Mouse (Mus musculus) heart, embryonic 12.5 days (tissue): ENCODE data around the gene Tnfrsf8. TPM values are rescaled to one million over a fixed set of nuclear protein-coding genes. Genes with fewer than 3 reads are reported as not detected.
"Not testable (repeated sequence)": the region's sequence is repeated elsewhere in the genome, so short reads cannot be mapped to it uniquely, and the experiment has no call there.

Source experiments
- ATAC-seq: fragments of 200-750 bp; cut with Nextera tagmentation; 2 replicates; pipeline ENCODE4 v1.8.0; 2017; ENCODE audit warnings: moderate TSS enrichment, moderate library complexity; ENCODE audit not compliant: insufficient number of reproducible peaks, low FRiP score
- H3K27ac ChIP-seq: fragments of 300-500 bp; sonication (generic); 2 replicates; pipeline ENCODE4 v1.5.1; 2016; ENCODE audit warnings: mild to moderate bottlenecking, moderate library complexity; ENCODE audit not compliant: poor library complexity, severe bottlenecking
- H3K27me3 ChIP-seq: fragments of 300-500 bp; sonication (generic); replicated peaks from 2 replicates; pipeline ENCODE4 v1.6.1; 2016; ENCODE audit warnings: mild to moderate bottlenecking, moderate library complexity
- H3K36me3 ChIP-seq: fragments of 300-500 bp; sonication (generic); 2 replicates; pipeline ENCODE4 v1.6.1; 2016; ENCODE audit warnings: mild to moderate bottlenecking, moderate library complexity
- H3K4me1 ChIP-seq: fragments of 300-500 bp; sonication (generic); replicated peaks from 2 replicates; pipeline ENCODE4 v1.6.1; 2016; ENCODE audit warnings: mild to moderate bottlenecking
- H3K4me2 ChIP-seq: fragments of 300-500 bp; sonication (generic); 2 replicates; pipeline ENCODE4 v1.6.1; 2016; ENCODE audit warnings: mild to moderate bottlenecking, moderate library complexity
- H3K4me3 ChIP-seq: fragments of 300-500 bp; sonication (generic); 2 replicates; pipeline ENCODE4 v1.5.1; 2016; ENCODE audit warnings: mild to moderate bottlenecking
- H3K9ac ChIP-seq: fragments of 300-500 bp; sonication (generic); 2 replicates; pipeline ENCODE4 v1.6.1; 2016; ENCODE audit warnings: mild to moderate bottlenecking, moderate library complexity
- H3K9me3 ChIP-seq: fragments of 300-500 bp; sonication (generic); replicated peaks from 2 replicates; pipeline ENCODE4 v1.6.1; 2016; ENCODE audit warnings: mild to moderate bottlenecking, moderate library complexity
- WGBS: fragments of 180-500 bp; shearing (Covaris S2); methylation state at CpG from one replicate; pipeline ENCODE4 v1.1.7; 2016; 5-methylcytosine and 5-hydroxymethylcytosine counted together
- polyA plus RNA-seq: library from polyadenylated mRNA; unstranded; fragments of >200 nt; fragmentation: Nextera tagmentation; extraction: Ambion mirVana; gene quantifications from 2 replicates; pipeline ENCODE4 v1.2.1, GENCODE M21; 2016

Tnfrsf8 gene
- polyA plus RNA-seq: not detected in 2 replicates

DNA sequence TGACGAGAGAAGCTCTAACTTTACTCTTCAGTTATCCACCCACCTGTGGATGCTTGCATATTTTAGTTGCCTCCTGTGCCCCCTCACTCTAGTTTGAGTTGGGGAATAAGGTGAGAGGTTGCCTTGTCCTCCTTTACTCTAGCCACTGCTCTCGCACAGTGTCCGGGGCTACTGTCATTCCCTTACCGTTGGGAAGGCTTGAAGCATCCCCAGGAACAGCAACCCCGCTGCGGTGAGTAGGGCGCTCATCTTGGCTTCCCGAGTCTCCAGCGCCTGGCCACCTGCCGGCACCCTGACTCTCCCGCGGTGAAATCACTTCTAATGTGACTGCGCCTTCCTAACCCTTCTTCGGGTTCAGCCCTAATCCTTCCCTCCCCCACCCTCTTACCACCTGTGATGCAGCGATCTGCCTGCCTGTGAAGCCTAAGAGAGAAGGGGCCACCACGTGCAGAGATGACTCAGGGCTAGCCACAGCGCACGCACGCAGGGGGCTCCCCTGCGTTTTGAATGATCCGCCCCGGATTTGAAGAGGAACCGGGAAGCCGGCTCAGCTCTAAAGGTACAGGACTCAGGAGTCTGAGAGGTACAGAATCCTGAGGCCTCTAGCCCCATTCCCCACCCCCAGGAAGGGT lies at the start of gene Tnfrsf8:
Gene Tnfrsf8, minus strand, starts transcription at position 329 of the 632 bp plus-strand sequence.
- H3K36me3 ChIP-seq: no peaks in the 10 kb centered on the region
- ATAC-seq: no peak
- H3K4me2 ChIP-seq: no peak within 1 kb of the TSS
- peaks cover 31% of the 10 kb centered on the region for H3K27me3 ChIP-seq
- no peak within 1 kb of the TSS for H3K27ac ChIP-seq
- no peaks in the 10 kb centered on the region for H3K9me3 ChIP-seq
- H3K4me1 ChIP-seq: no peaks in the 10 kb centered on the region
- H3K4me3 ChIP-seq: no peak within 1 kb of the TSS
- 1% methylated on average over 24 of the region's 24 CpGs for WGBS
- H3K9ac ChIP-seq: no peak within 1 kb of the TSS

DNA sequence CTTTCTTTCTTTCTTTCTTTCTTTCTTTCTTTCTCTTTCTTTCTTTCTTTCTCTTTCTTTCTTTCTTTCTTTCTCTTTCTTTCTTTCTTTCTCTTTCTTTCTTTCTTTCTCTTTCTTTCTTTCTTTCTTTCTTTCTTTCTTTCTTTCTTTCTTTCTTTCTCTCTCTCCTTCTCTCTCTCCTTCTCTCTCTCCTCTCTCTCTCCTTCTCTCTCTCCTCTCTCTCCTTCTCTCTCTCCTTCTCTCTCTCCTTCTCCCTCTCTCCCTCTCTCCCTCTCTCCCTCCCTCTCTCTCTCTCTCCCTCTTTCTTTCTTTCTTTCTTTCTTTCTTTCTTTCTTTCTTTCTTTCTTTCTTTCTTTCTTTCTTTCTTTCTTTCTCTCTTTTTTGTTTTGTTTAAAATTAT lies 46.7 kb upstream of the Tnfrsf8 start:
- not testable (repeated sequence) for H3K9me3 ChIP-seq, H3K27ac ChIP-seq, H3K4me3 ChIP-seq, H3K27me3 ChIP-seq, H3K4me2 ChIP-seq, ATAC-seq, H3K4me1 ChIP-seq, H3K36me3 ChIP-seq, H3K9ac ChIP-seq

GRCm38 (mm10) chr4:145361065-145361464 lies 46.1 kb upstream of the Tnfrsf8 start:
- WGBS: under 1% methylated on average over 12 of the region's 12 CpGs
- Histone ChIP-seq H3K9ac (no peak overlapping the region), H3K36me3 (no peaks in the 10 kb centered on the region), H3K4me1 (0 out of 2 replicates have a peak, but pooled peaks cover 2% of the 10 kb centered on the region), H3K27me3 (no peaks in the 10 kb centered on the region), H3K4me3 (peak overlapping the region; percentile 25), H3K4me2 (peak overlapping the region; percentile 67), H3K9me3 (no peaks in the 10 kb centered on the region), H3K27ac (no peak overlapping the region)
- ATAC-seq: no peak

DNA sequence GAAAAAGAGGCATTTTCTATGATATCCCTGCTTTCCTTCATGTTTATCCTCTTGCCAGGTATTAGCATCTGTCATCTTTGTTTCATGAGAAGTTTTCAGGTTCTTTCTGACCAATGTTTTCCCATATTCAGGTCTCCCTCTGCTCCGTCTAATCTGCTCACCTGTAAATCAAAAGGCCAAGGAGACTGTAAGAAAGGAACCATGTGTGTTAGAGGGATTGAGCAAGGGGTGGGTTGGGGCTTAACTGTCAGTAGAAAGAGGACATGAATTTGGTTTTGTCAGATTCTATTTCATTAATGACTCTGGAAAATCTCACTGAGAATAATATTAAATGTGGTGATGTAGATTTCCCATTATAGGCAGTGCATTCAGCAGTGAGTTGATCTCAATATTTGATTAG lies 45.6 kb upstream of the Tnfrsf8 start:
- no peak for ATAC-seq
- H3K36me3 ChIP-seq: no peaks in the 10 kb centered on the region
- H3K9me3 ChIP-seq: no peaks in the 10 kb centered on the region
- H3K27ac ChIP-seq: no peak overlapping the region
- no peak overlapping the region for H3K4me3 ChIP-seq
- 48% methylated on average over 1 of the region's 1 CpGs for WGBS
- no peaks in the 10 kb centered on the region for H3K27me3 ChIP-seq
- 0 out of 2 replicates have a peak, but pooled peaks cover 2% of the 10 kb centered on the region for H3K4me1 ChIP-seq
- peak overlapping the region; percentile 67 for H3K4me2 ChIP-seq
- no peak overlapping the region for H3K9ac ChIP-seq

DNA sequence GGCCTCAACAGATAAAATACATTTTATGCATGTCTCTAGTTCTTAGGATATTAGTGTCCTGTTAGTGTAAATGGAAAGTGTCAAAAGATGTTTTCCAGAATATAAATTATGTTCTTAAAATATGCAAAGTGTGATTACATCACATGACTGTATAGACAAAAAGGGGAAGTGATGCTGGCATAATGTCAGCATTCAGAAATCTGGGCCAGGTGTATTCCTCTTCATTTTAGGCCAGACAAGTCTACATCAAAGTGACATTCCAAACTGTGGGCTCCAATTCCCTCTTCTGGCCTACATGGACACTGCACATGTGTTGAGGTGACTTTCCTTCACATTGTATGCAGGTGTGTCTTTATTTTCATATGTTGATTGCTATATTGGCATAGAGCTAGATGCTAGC lies 41.3 kb upstream of the Tnfrsf8 start:
- no peak overlapping the region for H3K9ac ChIP-seq
- H3K27me3 ChIP-seq: no peaks in the 10 kb centered on the region
- H3K9me3 ChIP-seq: no peaks in the 10 kb centered on the region
- no peak for ATAC-seq
- H3K4me1 ChIP-seq: 0 out of 2 replicates have a peak, but pooled peaks cover 2% of the 10 kb centered on the region
- H3K36me3 ChIP-seq: no peaks in the 10 kb centered on the region
- no peak overlapping the region for H3K27ac ChIP-seq
- no peak overlapping the region for H3K4me2 ChIP-seq
- no peak overlapping the region for H3K4me3 ChIP-seq

DNA sequence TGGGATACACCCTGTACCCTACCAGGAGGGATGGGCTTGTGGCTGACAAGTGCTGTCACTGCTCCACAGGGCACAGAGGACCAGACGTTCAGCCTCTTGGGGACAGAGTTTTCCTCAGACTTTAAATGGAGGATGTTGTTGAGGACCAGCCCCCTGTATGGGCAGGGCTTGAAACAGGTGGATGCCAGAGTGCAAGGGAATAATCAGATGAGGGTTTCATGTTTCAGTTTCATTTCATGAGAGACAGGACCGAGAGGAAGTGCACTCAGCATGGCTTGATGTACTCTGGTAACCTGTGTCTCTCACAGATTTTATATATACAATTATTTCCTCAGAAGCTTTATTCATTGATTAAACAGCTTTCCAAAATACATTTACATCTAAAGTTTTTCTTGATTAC lies 38.9 kb upstream of the Tnfrsf8 start:
- no peak overlapping the region for H3K9ac ChIP-seq
- no peak overlapping the region for H3K4me2 ChIP-seq
- H3K4me3 ChIP-seq: no peak overlapping the region
- H3K9me3 ChIP-seq: peaks cover 4% of the 10 kb centered on the region; the same call in 1 of the 2 replicates
- no peaks in the 10 kb centered on the region for H3K36me3 ChIP-seq
- H3K27ac ChIP-seq: no peak overlapping the region
- 38% methylated on average over 2 of the region's 2 CpGs for WGBS
- ATAC-seq: no peak
- H3K27me3 ChIP-seq: no peaks in the 10 kb centered on the region
- no peaks in the 10 kb centered on the region for H3K4me1 ChIP-seq

DNA sequence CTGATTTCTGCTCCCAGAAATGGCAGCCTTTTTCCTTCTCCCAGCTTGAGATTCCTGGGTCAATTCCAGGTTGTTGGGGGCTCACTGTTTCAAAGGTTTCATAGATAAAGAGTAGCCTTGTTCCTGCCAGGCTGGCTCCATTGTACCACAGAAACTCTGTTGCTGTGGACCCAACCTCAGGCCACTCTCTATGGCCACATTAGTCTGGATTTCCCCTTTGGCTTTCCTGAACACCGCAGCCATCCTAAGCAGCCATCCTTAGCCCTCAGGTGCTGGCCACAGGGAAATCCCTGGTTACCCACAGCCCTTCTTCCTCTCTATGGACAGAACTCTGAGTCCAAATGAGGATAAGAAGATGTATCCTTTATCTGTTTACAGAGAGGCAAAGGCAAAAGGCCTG lies 30.0 kb upstream of the Tnfrsf8 start:
- H3K36me3 ChIP-seq: no peaks in the 10 kb centered on the region
- no peaks in the 10 kb centered on the region for H3K27me3 ChIP-seq
- H3K4me3 ChIP-seq: no peak overlapping the region
- no peaks in the 10 kb centered on the region for H3K4me1 ChIP-seq
- H3K9ac ChIP-seq: no peak overlapping the region
- no peak for ATAC-seq
- H3K4me2 ChIP-seq: no peak overlapping the region
- H3K9me3 ChIP-seq: peaks cover 7% of the 10 kb centered on the region; the same call in 1 of the 2 replicates
- WGBS: 86% methylated on average over 1 of the region's 1 CpGs
- H3K27ac ChIP-seq: no peak overlapping the region

- Histone ChIP-seq H3K36me3 (no peaks in the 10 kb centered on the region), H3K9ac (no peak overlapping the region)
Observed at GRCm38 (mm10) chr4:145341879-145342809, 27.2 kb upstream of the Tnfrsf8 start.

GRCm38 (mm10) chr4:145337906-145338858 lies 23.2 kb upstream of the Tnfrsf8 start:
- Histone ChIP-seq H3K9ac (no peak overlapping the region), H3K27ac (no peak overlapping the region), H3K36me3 (no peaks in the 10 kb centered on the region), H3K9me3 (no peaks in the 10 kb centered on the region), H3K4me2 (no peak overlapping the region), H3K4me1 (no peaks in the 10 kb centered on the region), H3K4me3 (no peak overlapping the region), H3K27me3 (no peaks in the 10 kb centered on the region)
- no peak for ATAC-seq
- WGBS: 69% methylated on average over 9 of the region's 9 CpGs

More at GRCm38 (mm10) chr4:145341879-145342809, 27.2 kb upstream of the Tnfrsf8 start:
- Histone ChIP-seq H3K4me1 (no peaks in the 10 kb centered on the region), H3K9me3 (no peaks in the 10 kb centered on the region), H3K27me3 (no peaks in the 10 kb centered on the region), H3K27ac (no peak overlapping the region), H3K4me3 (no peak overlapping the region), H3K4me2 (no peak overlapping the region)
- no peak for ATAC-seq
- WGBS: 65% methylated on average over 6 of the region's 6 CpGs

GRCm38 (mm10) chr4:145336587-145336986 lies 21.6 kb upstream of the Tnfrsf8 start:
- Histone ChIP-seq H3K9me3 (no peaks in the 10 kb centered on the region), H3K27ac (no peak overlapping the region), H3K4me3 (no peak overlapping the region), H3K9ac (no peak overlapping the region), H3K4me2 (no peak overlapping the region), H3K27me3 (no peaks in the 10 kb centered on the region), H3K36me3 (no peaks in the 10 kb centered on the region), H3K4me1 (no peaks in the 10 kb centered on the region)
- WGBS: 80% methylated on average over 5 of the region's 5 CpGs
- ATAC-seq: no peak
